27 mouse cellular contexts compared by ENCODE assay signal in genomic region chr1:134875800-134876199, GRCm38 (mm10).
DNase-seq lines count a peak whose midpoint lies in the region; ATAC-seq and TF ChIP-seq lines count a peak whose summit lies in the region.
"Had no signal": no experiment of that assay in that cellular context is flagged by ENCODE, and none has a peak within 500 bp of the region (broad histone marks: within the 10 kb centered on the region; RNA-seq: fewer than 3 reads in every experiment).

No protein-coding gene starts in this region.

- no peak overlapping the region for H3K9ac ChIP-seq in MEL (ENCODE audit: control insufficient read depth, low read depth, low read length, poor library complexity, severe bottlenecking)
- H3K9ac ChIP-seq in liver, adult 2 months (ENCODE audit: low read depth, low read length), result no peak overlapping the region
- H3K9ac ChIP-seq in liver, embryonic 15.5 days, result no peak overlapping the region
- H3K9ac ChIP-seq: embryonic facial prominence, embryonic 13.5 days; forebrain, embryonic 15.5 days; lung, embryonic 14.5 days; midbrain, embryonic 12.5 days had no signal

- no peaks in the 10 kb centered on the region for H3K27me3 ChIP-seq in MEL (ENCODE audit: control insufficient read depth in 1 of 2, insufficient read depth in 2 of 2, low read length in 2 of 2)
- H3K27me3 ChIP-seq in liver, adult 2 months (ENCODE audit: control insufficient read depth, insufficient read depth, low read length), result no peaks in the 10 kb centered on the region
- H3K27me3 ChIP-seq in liver, embryonic 15.5 days, result no peaks in the 10 kb centered on the region
- H3K27me3 ChIP-seq in midbrain, embryonic 10.5 days (ENCODE audit: low read depth, poor library complexity, severe bottlenecking), result no peaks in the 10 kb centered on the region
- H3K27me3 ChIP-seq: embryonic facial prominence, embryonic 13.5 days; forebrain, embryonic 15.5 days; midbrain, embryonic 12.5 days had no signal

- peaks cover 0 to 6% of the 10 kb centered on the region in 2 experiments; a peak in 3 of 4 replicates for H3K36me3 ChIP-seq in MEL (ENCODE audit: control insufficient read depth in 1 of 2, insufficient read depth in 2 of 2, low read length in 2 of 2)
- H3K36me3 ChIP-seq in liver, adult 2 months (ENCODE audit: control insufficient read depth, insufficient read depth, low read length), result peaks cover 25% of the 10 kb centered on the region
- H3K36me3 ChIP-seq in liver, embryonic 15.5 days (replicated peaks), result peaks cover 10% of the 10 kb centered on the region; the same call in 1 of the 2 replicates
- peaks cover 12% of the 10 kb centered on the region; the same call in 1 of the 2 replicates for H3K36me3 ChIP-seq in midbrain, embryonic 10.5 days

- no peak for TF ChIP-seq CTCF in MEL (IDR thresholded peaks at IDR 0.05 in 2 of 3, conservative IDR thresholded peaks at IDR 0.05 in 1 of 3; ENCODE audit: control insufficient read depth in 1 of 3, insufficient read depth in 1 of 3, low read depth in 2 of 3, low read length in 3 of 3, poor library complexity in 1 of 3, severe bottlenecking in 1 of 3)
- TF ChIP-seq CTCF in liver, adult 2 months (IDR thresholded peaks at IDR 0.05; ENCODE audit: low read depth, low read length), result no peak

- peak; percentile 85 for DNase-seq in heart, adult 11 months
- DNase-seq in heart, postnatal 25 days (ENCODE audit: low spot score), result no peak
- peak; percentile 10 for DNase-seq in MEL (ENCODE audit: low read depth, low spot score)
- peak; percentile 4 for DNase-seq in liver, adult 2 months (ENCODE audit: extremely low read depth, low read depth, low spot score)
- DNase-seq in midbrain, embryonic 10.5 days (ENCODE audit: low spot score), result no peak
- no peak for DNase-seq in gastrocnemius, postnatal 36 days
- no peak for DNase-seq in gastrocnemius, postnatal 10 days
- DNase-seq: adrenal gland, postnatal 25 days; cerebellum, adult 2 months; cerebellum, postnatal 25 days; embryo, embryonic 11 days; gastrocnemius, postnatal 25 days; heart, adult 2 months; heart, postnatal 14 days; kidney, adult 18-20 months; kidney, postnatal 4 days; left cerebral cortex, postnatal 4 days; lung, embryonic 14.5 days; lung, postnatal 14 days; thymus, adult 18-20 months; thymus, postnatal 25 days had no signal

- peaks cover 0 to 2% of the 10 kb centered on the region in 2 experiments; a peak in 2 of 4 replicates for H3K4me1 ChIP-seq in MEL (ENCODE audit: control insufficient read depth in 1 of 2, insufficient read depth in 2 of 2, low read length in 2 of 2)
- peaks cover 6% of the 10 kb centered on the region for H3K4me1 ChIP-seq in liver, adult 2 months (ENCODE audit: control insufficient read depth, insufficient read depth, low read length)
- peaks cover 8% of the 10 kb centered on the region for H3K4me1 ChIP-seq in liver, embryonic 15.5 days (replicated peaks)
- H3K4me1 ChIP-seq in midbrain, embryonic 10.5 days, result no peaks in the 10 kb centered on the region
- H3K4me1 ChIP-seq: embryonic facial prominence, embryonic 13.5 days; forebrain, embryonic 10.5 days; forebrain, embryonic 15.5 days had no signal

- no peak for TF ChIP-seq POLR2A in MEL (IDR thresholded peaks at IDR 0.05; ENCODE audit: control insufficient read depth in 1 of 2, insufficient read depth in 1 of 2, low read depth in 1 of 2, low read length in 2 of 2, poor library complexity in 1 of 2)
- no peak for TF ChIP-seq POLR2A in liver, adult 2 months (IDR thresholded peaks at IDR 0.05; ENCODE audit: extremely low read depth, insufficient read depth, low read length)

- ATAC-seq in liver, embryonic 15.5 days (ENCODE audit: insufficient read depth), result peak; percentile 34; the same call in 1 of the 2 replicates
- ATAC-seq: forebrain, embryonic 15.5 days; hindbrain, embryonic 16.5 days had no signal

- intact Hi-C loops in heart, postnatal 25 days (cut with DNase I), result no loop called here
- intact Hi-C loops in gastrocnemius, postnatal 36 days (cut with DNase I), result no loop called here

- no peaks in the 10 kb centered on the region for H3K9me3 ChIP-seq in MEL (replicated peaks; ENCODE audit: insufficient read depth, low read length)
- H3K9me3 ChIP-seq in liver, embryonic 15.5 days (replicated peaks), result no peaks in the 10 kb centered on the region
- H3K9me3 ChIP-seq in midbrain, embryonic 10.5 days (replicated peaks), result no peaks in the 10 kb centered on the region
- H3K9me3 ChIP-seq: embryonic facial prominence, embryonic 13.5 days; forebrain, embryonic 10.5 days; forebrain, embryonic 15.5 days; midbrain, embryonic 12.5 days had no signal

- no peaks in the 10 kb centered on the region for H3K79me2 ChIP-seq in MEL (ENCODE audit: control insufficient read depth, insufficient read depth, low read length, poor library complexity)
- H3K79me2 ChIP-seq in liver, adult 2 months (ENCODE audit: control insufficient read depth, insufficient read depth, low read length), result no peaks in the 10 kb centered on the region

- no peak for TF ChIP-seq RAD21 in MEL (IDR thresholded peaks at IDR 0.05; ENCODE audit: low read depth, low read length)

- H3K27ac ChIP-seq in MEL (ENCODE audit: control insufficient read depth, low read depth, low read length), result no peak overlapping the region
- H3K27ac ChIP-seq in liver, adult 2 months (replicated peaks; ENCODE audit: insufficient read depth, low read depth, low read length), result no peak overlapping the region
- no peak overlapping the region for H3K27ac ChIP-seq in liver, embryonic 15.5 days (replicated peaks)
- no peak overlapping the region for H3K27ac ChIP-seq in midbrain, embryonic 10.5 days (replicated peaks)
- H3K27ac ChIP-seq: embryonic facial prominence, embryonic 13.5 days; forebrain, embryonic 10.5 days; forebrain, embryonic 15.5 days; heart, adult 2 months; midbrain, embryonic 12.5 days had no signal

- no peak for TF ChIP-seq EP300 in MEL (IDR thresholded peaks at IDR 0.05; ENCODE audit: low read depth in 1 of 2, low read length in 2 of 2)

- H3K4me3 ChIP-seq in MEL (ENCODE audit: control insufficient read depth in 1 of 2, insufficient read depth in 1 of 2, low read depth in 2 of 2, low read length in 2 of 2), result no peak overlapping the region
- H3K4me3 ChIP-seq in liver, adult 2 months (ENCODE audit: insufficient read depth, low read depth, low read length), result no peak overlapping the region
- H3K4me3 ChIP-seq in liver, embryonic 15.5 days (replicated peaks), result no peak overlapping the region
- no peak overlapping the region for H3K4me3 ChIP-seq in midbrain, embryonic 10.5 days
- H3K4me3 ChIP-seq: embryonic facial prominence, embryonic 13.5 days; forebrain, embryonic 10.5 days; forebrain, embryonic 15.5 days; heart, adult 2 months; midbrain, embryonic 12.5 days had no signal

- H3K4me2 ChIP-seq in liver, embryonic 15.5 days, result no peak overlapping the region
- H3K4me2 ChIP-seq: embryonic facial prominence, embryonic 13.5 days; forebrain, embryonic 15.5 days; lung, embryonic 14.5 days; midbrain, embryonic 12.5 days had no signal

- WGBS in liver, adult 2 months, result 17% methylated on average over 4 of the region's 4 CpGs
- 6% methylated on average over 4 of the region's 4 CpGs for WGBS in liver, embryonic 15.5 days (ENCODE audit: insufficient replicate concordance)
- WGBS in midbrain, embryonic 10.5 days, result 44% methylated on average over 4 of the region's 4 CpGs

TF ChIP-seq in MEL, 35 proteins besides CTCF, POLR2A, EP300 and RAD21:
- TF ChIP-seq SMC3 (IDR thresholded peaks at IDR 0.05; ENCODE audit: low read depth, low read length) (no peak), NELFE (IDR thresholded peaks at IDR 0.05; ENCODE audit: low read depth, low read length) (no peak), GABPA (IDR thresholded peaks at IDR 0.05; ENCODE audit: low read depth, low read length) (no peak), GATA1 (IDR thresholded peaks at IDR 0.05; ENCODE audit: low read depth, low read length) (no peak), SIN3A (IDR thresholded peaks at IDR 0.05; ENCODE audit: low read length) (no peak), POLR2AphosphoS2 (IDR thresholded peaks at IDR 0.05; ENCODE audit: low read length) (no peak), KAT2A (conservative IDR thresholded peaks at IDR 0.05; ENCODE audit: low read depth, low read length) (no peak), MXI1 (IDR thresholded peaks at IDR 0.05; ENCODE audit: low read depth, low read length) (no peak), HCFC1 (IDR thresholded peaks at IDR 0.05; ENCODE audit: low read depth, low read length) (no peak), TCF12 (IDR thresholded peaks at IDR 0.05; ENCODE audit: low read depth, low read length) (no peak), ETS1 (IDR thresholded peaks at IDR 0.05; ENCODE audit: low read depth, low read length) (no peak), POLR2AphosphoS5 (IDR thresholded peaks at IDR 0.05; ENCODE audit: borderline replicate concordance, low read depth, low read length) (no peak), RCOR1 (IDR thresholded peaks at IDR 0.05; ENCODE audit: low read depth, low read length) (no peak), CHD1 (IDR thresholded peaks at IDR 0.05; ENCODE audit: low read depth, low read length) (no peak), BHLHE40 (IDR thresholded peaks at IDR 0.05; ENCODE audit: borderline replicate concordance, low read depth, low read length) (no peak), MAZ (IDR thresholded peaks at IDR 0.05; ENCODE audit: low read depth, low read length) (no peak), ZNF384 (IDR thresholded peaks at IDR 0.05; ENCODE audit: low read depth, low read length) (no peak), ZMIZ1 (IDR thresholded peaks at IDR 0.05; ENCODE audit: low read depth, low read length) (no peak), MEF2A (IDR thresholded peaks at IDR 0.05; ENCODE audit: extremely low read depth, insufficient replicate concordance, low read depth, low read length, poor library complexity, severe bottlenecking) (no peak), MAX (IDR thresholded peaks at IDR 0.05; ENCODE audit: low read length) (no peak)

Comparison
In these comparisons a context has a peak if more than half of its experiments do, and no peak if none do; other contexts are left out.
1. DNase-seq: peak in heart, adult 11 months (single experiment), MEL (single experiment) and liver, adult 2 months (single experiment); none in heart, postnatal 25 days (single experiment), midbrain, embryonic 10.5 days (single experiment), gastrocnemius, postnatal 36 days (0 of 2) and gastrocnemius, postnatal 10 days (single experiment).